Mouse (Mus musculus) splenic B cell, adult 2 months (primary cell): ENCODE measurements at regions not wholly inside any gene's neighbourhood (a gene's known extent, or its start where the extent isn't known, plus 50 kb on each side); places are given as distances from the start of the nearest gene placed in this dataset.

Experiments used
- DNase-seq: peaks from one replicate; pipeline ENCODE4 v3.0.0-alpha.2; 2011; ENCODE audit warnings: low read depth, low spot score
- H3K27me3 ChIP-seq: 2 replicates; pipeline ENCODE4 v1.6.1; 2012; ENCODE audit warnings: mild to moderate bottlenecking, low read length, moderate library complexity, mixed read lengths; ENCODE audit not compliant: control insufficient read depth, poor library complexity, insufficient read depth, severe bottlenecking
- H3K36me3 ChIP-seq: 2 replicates; pipeline ENCODE4 v1.6.1; 2012; ENCODE audit warnings: mild to moderate bottlenecking, low read length, moderate library complexity, mixed read lengths; ENCODE audit not compliant: control insufficient read depth, poor library complexity, insufficient read depth, severe bottlenecking

- Histone ChIP-seq H3K27me3 (no peaks in the 10 kb centered on the region), H3K36me3 (no peaks in the 10 kb centered on the region)
- DNase-seq = no peak
Measured at GRCm38 (mm10) chr10:66950441-66950840, 145.5 kb upstream of the Jmjd1c start.

- H3K36me3 ChIP-seq = no peaks in the 10 kb centered on the region
Measured at GRCm38 (mm10) chr10:66951231-66951822, 144.6 kb upstream of the Jmjd1c start.

GRCm38 (mm10) chr10:66951935-66952334, 144.0 kb upstream of the Jmjd1c start:
- Histone ChIP-seq H3K36me3 (no peaks in the 10 kb centered on the region), H3K27me3 (no peaks in the 10 kb centered on the region)
- no peak for DNase-seq

More at GRCm38 (mm10) chr10:66951231-66951822, 144.6 kb upstream of the Jmjd1c start:
- H3K27me3 ChIP-seq = no peaks in the 10 kb centered on the region
- DNase-seq = no peak

- Histone ChIP-seq H3K36me3 (no peaks in the 10 kb centered on the region), H3K27me3 (no peaks in the 10 kb centered on the region)
- DNase-seq = peak; percentile 63
Measured at GRCm38 (mm10) chr10:66953248-66953975, 142.5 kb upstream of the Jmjd1c start.

- Histone ChIP-seq H3K36me3 (no peaks in the 10 kb centered on the region), H3K27me3 (no peaks in the 10 kb centered on the region)
- peak; percentile 28 for DNase-seq
Measured at GRCm38 (mm10) chr10:66953976-66954505, 141.9 kb upstream of the Jmjd1c start.

- Histone ChIP-seq H3K27me3 (no peaks in the 10 kb centered on the region), H3K36me3 (no peaks in the 10 kb centered on the region)
- DNase-seq = peak; percentile 84
Measured at GRCm38 (mm10) chr10:66955430-66955829, 140.5 kb upstream of the Jmjd1c start.

- Histone ChIP-seq H3K36me3 (no peaks in the 10 kb centered on the region), H3K27me3 (no peaks in the 10 kb centered on the region)
- DNase-seq = no peak
Measured at GRCm38 (mm10) chr10:66956619-66957018, 139.3 kb upstream of the Jmjd1c start.

- no peaks in the 10 kb centered on the region for H3K27me3 ChIP-seq
- no peak for DNase-seq
- H3K36me3 ChIP-seq = no peaks in the 10 kb centered on the region
Measured at GRCm38 (mm10) chr10:66957373-66957772, 138.6 kb upstream of the Jmjd1c start.
